Mouse (Mus musculus) Patski (cell line): ENCODE measurements around the gene Rdh16f1. TPM values are rescaled to one million over a fixed set of nuclear protein-coding genes. Genes with fewer than 3 reads are reported as not detected.
"Not testable (repeated sequence)": the region's sequence is repeated elsewhere in the genome, so short reads cannot be mapped to it uniquely, and the experiment has no call there.

ENCODE experiments used
- ATAC-seq: fragments of 100-300 bp; one replicate; pipeline ENCODE4 v1.8.0; 2021
- CTCF ChIA-PET: fragments of 350-600 bp; sonication (Branson Sonifier 250); formaldehyde crosslinking; loops from one replicate; lab custom pipeline; 2022; ENCODE audit warnings: inconsistent platforms; lab: Charles Lee
- POLR2A ChIA-PET: fragments of 350-600 bp; sonication (Branson Sonifier 250); formaldehyde crosslinking; loops from one replicate; lab custom pipeline; 2022; ENCODE audit warnings: antibody characterized with exemption, inconsistent platforms; lab: Charles Lee
- DNase-seq: peaks from one replicate; pipeline ENCODE4 v3.0.0-alpha.2; 2011; ENCODE audit warnings: low read depth, low spot score
- H3K27me3 ChIP-seq: fragments of 371-371 bp; one replicate; pipeline ENCODE4 v1.5.1; 2021
- CTCF ChIP-seq: fragments of 100-300 bp; IDR thresholded peaks from one replicate; pipeline ENCODE4 v1.5.1; 2021
- in situ Hi-C: fragments of 300-500 bp; cut with MboI; formaldehyde crosslinking; loops from 3 replicates; pipeline ENCODE4 v1.11.1; 2018; ENCODE audit warnings: low pct_unique_long_range_greater_than_20kb, mixed read lengths
- polyA plus RNA-seq: library from polyadenylated mRNA; unstranded; gene quantifications from one replicate; pipeline ENCODE4 v1.2.3, GENCODE M21; 2021

Rdh16f1 gene
- polyA plus RNA-seq, 1 experiment from 2014 or later: 0.18 TPM

GRCm38 (mm10) chr10:127747254-127747653 is 12.3 kb upstream of the Rdh16f1 start:
- DNase-seq (no peak), ATAC-seq (no peak)
- POLR2A ChIA-PET: no interaction called here
- no peaks in the 10 kb centered on the region for H3K27me3 ChIP-seq
- in situ Hi-C loops: no loop called here
- CTCF ChIA-PET: interaction anchor here (1.0 kb wide), 1 partner anchor 20 kb away, joined by 3 read pairs; no protein-coding TSS in a partner anchor
- no peak for TF ChIP-seq CTCF

- ChIA-PET POLR2A (no interaction called here), CTCF (interaction anchor here (1.0 kb wide), 1 partner anchor 197 kb away, joined by 3 read pairs; no protein-coding TSS in a partner anchor)
- DNase-seq: no peak
- ATAC-seq: no peak
- TF ChIP-seq CTCF: no peak
- no peaks in the 10 kb centered on the region for H3K27me3 ChIP-seq
- in situ Hi-C loops: no loop called here
Observed at GRCm38 (mm10) chr10:127748847-127749612, 10.6 kb upstream of the Rdh16f1 start.

GRCm38 (mm10) chr10:127750136-127750777 is 9.3 kb upstream of the Rdh16f1 start:
- in situ Hi-C loops: no loop called here
- ChIA-PET CTCF (no interaction called here), POLR2A (interaction anchor here (0.6 kb wide), 1 partner anchor 10 kb away, joined by 3 read pairs; no protein-coding TSS in a partner anchor)
- TF ChIP-seq CTCF: no peak
- DNase-seq (no peak), ATAC-seq (no peak)
- H3K27me3 ChIP-seq: no peaks in the 10 kb centered on the region

GRCm38 (mm10) chr10:127751548-127751947 is 8.0 kb upstream of the Rdh16f1 start, which contains the start of gene Gpr182:
Gene Gpr182 (minus strand): TSS chr10:127751732.
- in situ Hi-C loops: no loop called here
- ChIA-PET CTCF (no interaction called here), POLR2A (no interaction called here)
- no peak for DNase-seq
- no peak for TF ChIP-seq CTCF
- ATAC-seq: no peak
- no peaks in the 10 kb centered on the region for H3K27me3 ChIP-seq

GRCm38 (mm10) chr10:127754566-127755166 is 4.9 kb upstream of the Rdh16f1 start:
- DNase-seq: no peak

GRCm38 (mm10) chr10:127755246-127755645 is 4.3 kb upstream of the Rdh16f1 start:
- no peaks in the 10 kb centered on the region for H3K27me3 ChIP-seq
- CTCF ChIA-PET: interaction anchor here (1.1 kb wide), 1 partner anchor 11 kb away, joined by 3 read pairs; no protein-coding TSS in a partner anchor
- DNase-seq (no peak), ATAC-seq (no peak)
- no peak for TF ChIP-seq CTCF
- POLR2A ChIA-PET: no interaction called here
- in situ Hi-C loops: no loop called here

More at GRCm38 (mm10) chr10:127754566-127755166, 4.9 kb upstream of the Rdh16f1 start:
- in situ Hi-C loops: no loop called here
- no peak for TF ChIP-seq CTCF
- ChIA-PET POLR2A (no interaction called here), CTCF (no interaction called here)
- no peaks in the 10 kb centered on the region for H3K27me3 ChIP-seq
- ATAC-seq: no peak

- no peak for ATAC-seq
- TF ChIP-seq CTCF: no peak
- ChIA-PET CTCF (interaction anchor here (1.1 kb wide), 1 partner anchor 11 kb away, joined by 3 read pairs; no protein-coding TSS in a partner anchor), POLR2A (interaction anchor here (0.7 kb wide), 1 partner anchor 398 kb away, joined by 4 read pairs; no protein-coding TSS in a partner anchor)
- DNase-seq: no peak
- H3K27me3 ChIP-seq: no peaks in the 10 kb centered on the region
- in situ Hi-C loops: no loop called here
Observed at GRCm38 (mm10) chr10:127755770-127756468, 3.7 kb upstream of the Rdh16f1 start.

GRCm38 (mm10) chr10:127762926-127763325 is 3.3 kb downstream of the Rdh16f1 start:
- in situ Hi-C loops: loop anchor here (10.0 kb wide), 1 partner anchor 112 kb away; no protein-coding TSS in a partner anchor
- DNase-seq, CTCF ChIA-PET, POLR2A ChIA-PET, H3K27me3 ChIP-seq, ATAC-seq: not testable (repeated sequence)

- TF ChIP-seq CTCF: no peak
- in situ Hi-C loops: loop anchor here (10.0 kb wide), 1 partner anchor 111 kb away; no protein-coding TSS in a partner anchor
- ChIA-PET POLR2A (no interaction called here), CTCF (interaction anchor here (1.0 kb wide), 1 partner anchor 150 kb away, joined by 3 read pairs; no protein-coding TSS in a partner anchor)
- H3K27me3 ChIP-seq: no peaks in the 10 kb centered on the region
- ATAC-seq: peak; percentile 45
- peak; percentile 81 for DNase-seq
Observed at GRCm38 (mm10) chr10:127763914-127764680, 4.5 kb downstream of the Rdh16f1 start.
